Mouse (Mus musculus) frontal cortex, adult 2 months (tissue): ENCODE measurements at regions not wholly inside any gene's neighbourhood (a gene's known extent, or its start where the extent isn't known, plus 50 kb on each side); places are given as distances from the start of the nearest gene placed in this dataset.

ENCODE experiments used
- DNase-seq, 2 experiments: peaks; one replicate each; pipeline ENCODE4 v3.0.0; 2022; ENCODE audit warnings: low spot score in 1 of 2; ENCODE audit errors: extremely low spot score in 1 of 2

DNA sequence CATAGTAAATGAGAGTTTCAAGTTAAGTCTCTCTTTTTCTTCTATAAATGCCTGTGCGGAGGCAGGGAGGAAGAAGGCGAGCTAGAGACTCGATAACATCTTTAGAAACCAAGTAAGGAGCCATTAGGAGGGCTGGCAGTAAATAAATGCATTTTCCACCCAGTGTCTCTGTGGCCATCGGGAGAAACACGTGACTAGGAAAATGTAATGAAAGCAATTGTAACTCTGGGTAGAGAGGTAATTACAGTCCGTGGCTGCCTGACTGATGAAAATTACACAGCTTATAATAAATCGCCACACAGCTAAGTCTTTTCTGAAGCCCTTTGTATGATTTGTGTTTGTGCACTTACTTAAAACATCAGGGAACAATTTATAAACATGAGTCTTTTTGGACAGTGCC, 77.4 kb upstream of the Cox10 start:
- no peak for DNase-seq

DNA sequence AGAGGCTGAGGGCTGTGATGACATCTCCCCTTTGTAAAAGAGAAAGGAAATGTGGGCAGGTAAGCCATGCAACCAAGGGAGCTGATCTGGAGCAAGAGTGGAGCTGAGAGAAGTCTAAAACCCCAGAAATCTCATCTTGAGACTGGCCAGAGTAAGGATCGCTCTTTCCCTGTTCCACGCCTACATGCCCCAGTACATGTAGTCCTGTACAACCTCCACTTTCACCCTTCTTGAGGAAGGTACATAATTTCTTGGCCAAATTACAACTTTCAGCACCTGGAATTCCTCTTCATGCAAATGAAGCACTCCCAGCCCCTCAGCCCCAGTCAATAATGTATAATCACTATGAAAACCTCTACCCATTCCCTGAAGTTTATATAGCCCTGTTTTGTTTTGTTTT, 60.2 kb upstream of the Cox10 start:
- DNase-seq, result no peak

DNA sequence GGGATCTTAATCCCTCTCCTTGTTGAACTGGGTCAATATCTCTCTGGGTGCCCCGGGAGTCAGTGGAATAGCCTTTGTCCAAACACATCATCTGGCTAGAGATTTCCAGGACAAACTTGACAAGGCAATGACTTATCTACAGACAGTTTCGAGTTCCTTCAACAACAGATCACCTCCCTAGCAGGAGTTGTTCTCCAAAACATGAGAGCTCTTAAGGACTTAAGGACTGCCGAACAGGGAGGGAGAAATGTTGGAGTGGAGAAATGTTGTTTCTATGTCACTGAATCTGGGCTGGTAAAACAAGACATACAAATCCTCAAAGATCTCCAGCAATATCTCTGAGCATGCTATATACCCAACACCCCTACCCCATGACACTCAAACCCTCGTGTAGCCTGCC, 59.7 kb upstream of the Cox10 start:
- DNase-seq, result no peak

DNA sequence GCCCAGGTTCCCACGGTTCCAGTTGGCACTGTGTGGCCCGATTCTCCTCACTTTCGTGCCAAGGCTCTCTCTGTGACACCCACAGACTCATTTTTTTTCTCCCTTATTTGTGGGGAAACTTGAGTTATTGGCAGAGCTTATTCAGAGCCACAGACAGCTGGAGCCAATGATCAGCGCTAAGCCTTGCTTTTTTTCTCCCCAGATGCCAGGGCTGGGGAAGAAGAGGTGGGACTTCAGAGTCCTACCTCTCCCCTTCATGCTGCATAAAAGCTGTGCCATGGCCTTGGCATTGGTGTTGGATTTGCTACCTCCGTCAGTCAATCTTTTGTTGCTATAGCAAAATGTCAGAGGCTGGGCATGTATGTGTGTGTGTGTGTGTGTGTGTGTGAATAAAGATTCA, 56.5 kb upstream of the Cox10 start:
- DNase-seq, result no peak

DNA sequence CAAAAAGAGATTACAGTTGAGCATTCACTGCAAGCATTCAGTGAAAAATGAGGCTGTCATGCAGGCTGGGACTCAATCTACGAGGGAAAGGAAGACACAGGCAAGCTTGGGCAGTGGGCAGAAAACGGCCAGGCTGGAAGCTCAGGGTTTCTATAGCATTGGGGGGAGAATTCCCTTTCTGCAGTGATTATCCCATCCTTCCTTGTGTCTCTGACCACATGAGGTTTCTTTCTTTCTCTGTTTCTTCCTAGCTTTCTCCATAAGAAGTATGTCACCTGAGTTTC, 56.0 kb upstream of the Cox10 start:
- DNase-seq, result no peak

DNA sequence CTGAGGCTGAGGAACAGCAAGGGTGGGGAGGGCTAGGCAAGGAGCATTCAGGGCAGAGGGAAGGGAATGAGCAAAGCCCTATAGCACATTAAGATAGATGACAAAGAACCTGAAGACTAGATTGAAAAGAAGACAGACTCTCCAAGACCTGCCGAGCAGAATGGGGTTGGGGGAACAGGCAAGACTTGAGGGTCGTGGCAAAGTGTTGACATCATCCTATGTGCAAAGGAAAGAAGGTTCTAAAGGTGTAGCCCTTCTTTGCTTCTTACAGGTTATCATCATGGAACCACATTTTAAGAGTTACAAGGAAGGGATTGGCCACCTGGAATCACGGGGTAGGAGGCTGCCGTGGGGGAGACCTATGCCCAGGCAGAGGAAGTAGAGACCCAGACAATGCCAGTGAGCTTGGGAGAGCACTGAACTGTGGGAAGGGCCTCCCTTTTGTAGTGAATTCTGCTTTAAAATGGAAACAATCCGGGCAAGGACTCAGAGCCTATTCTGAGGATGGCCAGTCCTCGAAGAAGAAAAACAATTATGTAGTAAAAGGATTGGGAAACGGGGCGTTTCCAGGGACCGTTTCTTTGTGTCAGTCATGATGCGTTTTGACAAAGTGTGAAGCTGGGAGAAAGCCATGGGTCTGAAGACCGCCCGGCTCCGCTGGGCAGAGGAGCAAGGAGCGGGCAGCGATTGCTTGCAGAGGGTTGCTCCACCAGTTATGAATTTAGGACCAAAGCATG, 55.5 kb upstream of the Cox10 start:
- no peak for DNase-seq
